Mouse (Mus musculus) MEL (cell line): ENCODE results near the gene Cenpx. TPM values are rescaled to one million over a fixed set of nuclear protein-coding genes. Genes with fewer than 3 reads are reported as not detected.

ENCODE experiments used
- polyA plus RNA-seq, 2 experiments: library from polyadenylated mRNA; stranded (reverse) in 1 of 2; unstranded in 1 of 2; fragments of >175 nt in 1 of 2; fragments of >200 nt in 1 of 2; gene quantifications; 2 replicates each; pipeline versions ENCODE4 v1.2.1 to v1.2.4; 2012; ENCODE audit warnings: low replicate concordance in 2 of 2, low read depth in 1 of 2; ENCODE audit not compliant: insufficient read length in 2 of 2, insufficient read depth in 1 of 2, missing spikeins in 1 of 2
- total RNA-seq: library from RNA; depleted of rRNA; stranded (reverse); fragments of 300-350 nt; gene quantifications from 2 replicates; pipeline ENCODE4 v1.2.3, GENCODE M21; 2012; rRNA removed

The Cenpx gene
- total and polyA plus RNA-seq, 3 experiments: 141 to 206 TPM; not detected in 1

Other genes with a start within 250 kb of the Cenpx start
- 19.8 and 20.8 TPM in 2 replicates for gene Arl16, start 246.1 kb downstream of the Cenpx start, total RNA-seq
- gene Arl16, start 246.1 kb downstream of the Cenpx start, polyA plus RNA-seq: 10 to 100 TPM in 1 of 2 experiments, not detected in 1; 20.0 TPM
- 401 and 457 TPM in 2 replicates for gene Mrpl12, start 229.1 kb downstream of the Cenpx start, total RNA-seq
- gene Mrpl12, start 229.1 kb downstream of the Cenpx start, polyA plus RNA-seq: 100 to 1,000 TPM; 374 to 461 TPM
- 40.4 and 52.0 TPM in 2 replicates for gene Slc25a10, start 221.9 kb downstream of the Cenpx start, total RNA-seq
- gene Slc25a10, start 221.9 kb downstream of the Cenpx start, polyA plus RNA-seq: 10 to 100 TPM in 1 of 2 experiments, not detected in 1; 53.6 TPM
- not detected in 2 replicates for gene Gcgr, start 183.0 kb downstream of the Cenpx start, total RNA-seq
- gene Gcgr, start 183.0 kb downstream of the Cenpx start, polyA plus RNA-seq: not detected
- 27.2 and 36.6 TPM in 2 replicates for gene Mcrip1, start 164.0 kb downstream of the Cenpx start, total RNA-seq
- 10 to 100 TPM in 1 of 2 experiments, not detected in 1; 83.5 TPM for gene Mcrip1, start 164.0 kb downstream of the Cenpx start, polyA plus RNA-seq
- not detected in 2 replicates for gene Ppp1r27, start 162.6 kb downstream of the Cenpx start, total RNA-seq
- gene Ppp1r27, start 162.6 kb downstream of the Cenpx start, polyA plus RNA-seq: not detected
- 625 and 639 TPM in 2 replicates for gene P4hb, start 140.5 kb downstream of the Cenpx start, total RNA-seq
- 1,000 to 10,000 TPM in 1 of 2 experiments, 100 to 1,000 TPM in 1; 563 to 1,152 TPM for gene P4hb, start 140.5 kb downstream of the Cenpx start, polyA plus RNA-seq
- gene Arhgdia, start 132.1 kb downstream of the Cenpx start, total RNA-seq: 364 and 367 TPM in 2 replicates
- gene Arhgdia, start 132.1 kb downstream of the Cenpx start, polyA plus RNA-seq: 100 to 1,000 TPM; 601 to 821 TPM
- gene Alyref, start 115.4 kb downstream of the Cenpx start, total RNA-seq: 1,072 and 1,078 TPM in 2 replicates
- 100 to 1,000 TPM in 1 of 2 experiments, not detected in 1; 600 TPM for gene Alyref, start 115.4 kb downstream of the Cenpx start, polyA plus RNA-seq
- gene Anapc11, start 115.3 kb downstream of the Cenpx start, total RNA-seq: 97.3 and 130 TPM in 2 replicates
- gene Anapc11, start 115.3 kb downstream of the Cenpx start, polyA plus RNA-seq: 100 to 1,000 TPM in 1 of 2 experiments, not detected in 1; 120 TPM
- 0.27 and 0.62 TPM in 2 replicates for gene Npb, start 105.3 kb downstream of the Cenpx start, total RNA-seq
- 1 to 10 TPM in 1 of 2 experiments, not detected in 1; 1.7 TPM for gene Npb, start 105.3 kb downstream of the Cenpx start, polyA plus RNA-seq
- gene Pcyt2, start 95.8 kb downstream of the Cenpx start, total RNA-seq: 71.8 and 86.7 TPM in 2 replicates
- 10 to 100 TPM in 1 of 2 experiments, not detected in 1; 87.3 TPM for gene Pcyt2, start 95.8 kb downstream of the Cenpx start, polyA plus RNA-seq
- 61.6 and 78.2 TPM in 2 replicates for gene Sirt7, start 88.5 kb downstream of the Cenpx start, total RNA-seq
- 10 to 100 TPM in 1 of 2 experiments, not detected in 1; 72.3 TPM for gene Sirt7, start 88.5 kb downstream of the Cenpx start, polyA plus RNA-seq
- 26.5 and 29.7 TPM in 2 replicates for gene Mafg, start 80.1 kb downstream of the Cenpx start, total RNA-seq
- 100 to 1,000 TPM in 1 of 2 experiments, 10 to 100 TPM in 1; 54.0 to 113 TPM for gene Mafg, start 80.1 kb downstream of the Cenpx start, polyA plus RNA-seq
- 2.6 and 7.1 TPM in 2 replicates for gene Pycr1, start 70.0 kb downstream of the Cenpx start, total RNA-seq
- 10 to 100 TPM in 1 of 2 experiments, not detected in 1; 15.3 TPM for gene Pycr1, start 70.0 kb downstream of the Cenpx start, polyA plus RNA-seq
- not detected in 2 replicates for gene Myadml2, start 65.6 kb downstream of the Cenpx start, total RNA-seq
- gene Myadml2, start 65.6 kb downstream of the Cenpx start, polyA plus RNA-seq: not detected
- gene Notum, start 52.6 kb downstream of the Cenpx start, total RNA-seq: not detected in 2 replicates
- gene Notum, start 52.6 kb downstream of the Cenpx start, polyA plus RNA-seq: not detected
- gene Aspscr1, start 40.8 kb downstream of the Cenpx start, total RNA-seq: 31.9 and 36.2 TPM in 2 replicates
- 10 to 100 TPM in 1 of 2 experiments, not detected in 1; 72.5 TPM for gene Aspscr1, start 40.8 kb downstream of the Cenpx start, polyA plus RNA-seq
- 26.5 and 45.1 TPM in 2 replicates for gene Lrrc45, start 187 bp upstream of the Cenpx start, total RNA-seq
- gene Lrrc45, start 187 bp upstream of the Cenpx start, polyA plus RNA-seq: 10 to 100 TPM in 1 of 2 experiments, not detected in 1; 31.0 TPM
- 7.8 and 12.0 TPM in 2 replicates for gene Rac3, start 7.7 kb upstream of the Cenpx start, total RNA-seq
- gene Rac3, start 7.7 kb upstream of the Cenpx start, polyA plus RNA-seq: 10 to 100 TPM in 1 of 2 experiments, not detected in 1; 13.1 TPM
- 12.0 and 14.1 TPM in 2 replicates for gene Dcxr, start 13.5 kb upstream of the Cenpx start, total RNA-seq
- 10 to 100 TPM in 1 of 2 experiments, not detected in 1; 12.2 TPM for gene Dcxr, start 13.5 kb upstream of the Cenpx start, polyA plus RNA-seq
- not detected in 2 replicates for gene Cbr2, start 18.4 kb upstream of the Cenpx start, total RNA-seq
- gene Cbr2, start 18.4 kb upstream of the Cenpx start, polyA plus RNA-seq: not detected
- 190 and 206 TPM in 2 replicates for gene Hmga1b, start 49.1 kb upstream of the Cenpx start, total RNA-seq
- 100 to 1,000 TPM in 1 of 2 experiments, not detected in 1; 633 TPM for gene Hmga1b, start 49.1 kb upstream of the Cenpx start, polyA plus RNA-seq
- 10.9 and 12.7 TPM in 2 replicates for gene Rfng, start 70.5 kb upstream of the Cenpx start, total RNA-seq
- 10 to 100 TPM in 1 of 2 experiments, not detected in 1; 40.7 TPM for gene Rfng, start 70.5 kb upstream of the Cenpx start, polyA plus RNA-seq
- 206 and 266 TPM in 2 replicates for gene Gps1, start 70.5 kb upstream of the Cenpx start, total RNA-seq
- 100 to 1,000 TPM; 173 to 219 TPM for gene Gps1, start 70.5 kb upstream of the Cenpx start, polyA plus RNA-seq
- 190 and 203 TPM in 2 replicates for gene Dus1l, start 82.7 kb upstream of the Cenpx start, total RNA-seq
- 100 to 1,000 TPM in 1 of 2 experiments, not detected in 1; 171 TPM for gene Dus1l, start 82.7 kb upstream of the Cenpx start, polyA plus RNA-seq
- 317 and 342 TPM in 2 replicates for gene Fasn, start 110.8 kb upstream of the Cenpx start, total RNA-seq
- gene Fasn, start 110.8 kb upstream of the Cenpx start, polyA plus RNA-seq: 100 to 1,000 TPM; 256 to 313 TPM
- gene Ccdc57, start 219.1 kb upstream of the Cenpx start, total RNA-seq: 4.4 and 5.3 TPM in 2 replicates
- 1 to 10 TPM in 1 of 2 experiments, not detected in 1; 7.4 TPM for gene Ccdc57, start 219.1 kb upstream of the Cenpx start, polyA plus RNA-seq
- gene Slc16a3, start 234.7 kb upstream of the Cenpx start, total RNA-seq: 570 and 748 TPM in 2 replicates
- gene Slc16a3, start 234.7 kb upstream of the Cenpx start, polyA plus RNA-seq: 100 to 1,000 TPM in 1 of 2 experiments, 10 to 100 TPM in 1; 85.7 to 610 TPM